Mouse (Mus musculus) liver, embryonic 16.5 days (tissue): Measurements from ENCODE around the gene Zmynd8. TPM values are rescaled to one million over a fixed set of nuclear protein-coding genes. Genes with fewer than 3 reads are reported as not detected.

Experiments used
- ATAC-seq: fragments of 200-750 bp; cut with Nextera tagmentation; 2 replicates; pipeline ENCODE4 v1.8.0; 2017; ENCODE audit warnings: low read depth, mild to moderate bottlenecking, moderate number of reproducible peaks, moderate library complexity
- H3K27ac ChIP-seq: fragments of 300-500 bp; sonication (generic); 2 replicates; pipeline ENCODE4 v1.5.1; 2014; ENCODE audit warnings: mild to moderate bottlenecking, low read length
- H3K27me3 ChIP-seq: fragments of 300-500 bp; sonication (generic); 2 replicates; pipeline ENCODE4 v1.6.1; 2014; ENCODE audit warnings: low read depth, low read length, mixed read lengths; ENCODE audit not compliant: control insufficient read depth, insufficient read depth
- H3K36me3 ChIP-seq: fragments of 300-500 bp; sonication (generic); 2 replicates; pipeline ENCODE4 v1.6.1; 2014; ENCODE audit warnings: mild to moderate bottlenecking; ENCODE audit not compliant: control insufficient read depth, insufficient read depth
- H3K4me1 ChIP-seq: fragments of 300-500 bp; sonication (generic); 2 replicates; pipeline ENCODE4 v1.6.1; 2014; ENCODE audit warnings: low read depth, low read length, mixed read lengths; ENCODE audit not compliant: control insufficient read depth
- H3K4me2 ChIP-seq: fragments of 300-500 bp; sonication (generic); 2 replicates; pipeline ENCODE4 v1.6.1; 2014; ENCODE audit warnings: low read depth, low read length, mixed read lengths
- H3K4me3 ChIP-seq: fragments of 300-500 bp; sonication (generic); 2 replicates; pipeline ENCODE4 v1.5.1; 2014; ENCODE audit warnings: low read depth, mild to moderate bottlenecking, low read length
- H3K9ac ChIP-seq: fragments of 300-500 bp; sonication (generic); 2 replicates; pipeline ENCODE4 v1.6.1; 2014; ENCODE audit warnings: low read depth, low read length
- H3K9me3 ChIP-seq: fragments of 300-500 bp; sonication (generic); replicated peaks from 2 replicates; pipeline ENCODE4 v1.6.1; 2016; ENCODE audit warnings: low read length; ENCODE audit not compliant: control insufficient read depth
- WGBS: fragments of 180-500 bp; shearing (Covaris S2); extraction: QIAGEN DNeasy Blood & Tissue Kit; methylation state at CpG from one replicate; pipeline ENCODE4 v1.1.7; 2014; ENCODE audit not compliant: insufficient replicate concordance; 5-methylcytosine and 5-hydroxymethylcytosine counted together
- microRNA-seq: library from miRNA; unstranded; fragments of <30 nt; microRNA quantifications from one replicate; pipeline ENCODE4, GENCODE M21; 2016
- polyA plus RNA-seq: library from polyadenylated mRNA; unstranded; fragments of >200 nt; fragmentation: Nextera tagmentation; extraction: Ambion mirVana; gene quantifications from 2 replicates; pipeline ENCODE4 v1.2.1, GENCODE M21; 2015

Zmynd8 gene
- polyA plus RNA-seq, 1 experiment from 2014 or later = 20.0 TPM

GRCm38 (mm10) chr2:165740982-165741381, 157.8 kb downstream of the Zmynd8 start:
- ATAC-seq = no peak
- no peaks in the 10 kb centered on the region for H3K4me1 ChIP-seq
- 45% methylated on average over 9 of the region's 9 CpGs for WGBS

GRCm38 (mm10) chr2:165740381-165740780, 158.4 kb downstream of the Zmynd8 start:
- Histone ChIP-seq H3K27me3 (no peaks in the 10 kb centered on the region), H3K9me3 (no peaks in the 10 kb centered on the region), H3K4me3 (no peak overlapping the region), H3K9ac (no peak overlapping the region), H3K27ac (no peak overlapping the region), H3K36me3 (no peaks in the 10 kb centered on the region), H3K4me2 (no peak overlapping the region), H3K4me1 (no peaks in the 10 kb centered on the region)
- no peak for ATAC-seq
- 67% methylated on average over 5 of the region's 5 CpGs for WGBS

More at GRCm38 (mm10) chr2:165740982-165741381, 157.8 kb downstream of the Zmynd8 start:
- no peak overlapping the region for H3K9ac ChIP-seq
- H3K36me3 ChIP-seq = no peaks in the 10 kb centered on the region
- no peaks in the 10 kb centered on the region for H3K27me3 ChIP-seq
- H3K4me2 ChIP-seq = no peak overlapping the region
- no peak overlapping the region for H3K4me3 ChIP-seq
- no peaks in the 10 kb centered on the region for H3K9me3 ChIP-seq
- H3K27ac ChIP-seq = no peak overlapping the region

- no peak for ATAC-seq
- 37% methylated on average over 2 of the region's 2 CpGs for WGBS
These were observed 162.5 kb downstream of the Zmynd8 start for GRCm38 (mm10) chr2:165736297-165736696.

More at GRCm38 (mm10) chr2:165736297-165736696, 162.5 kb downstream of the Zmynd8 start:
- Histone ChIP-seq H3K4me1 (no peaks in the 10 kb centered on the region), H3K4me3 (no peak overlapping the region), H3K9ac (no peak overlapping the region), H3K27me3 (no peaks in the 10 kb centered on the region), H3K9me3 (no peaks in the 10 kb centered on the region), H3K36me3 (no peaks in the 10 kb centered on the region), H3K4me2 (no peak overlapping the region), H3K27ac (no peak overlapping the region)

Small RNA genes within 50 kb of the gene (microRNA-seq; reads per million reads assigned to microRNA genes)
- gene Gm22692 = not detected

Other genes starting within 250 kb of the Zmynd8 start
- gene Ncoa3, start 93.6 kb upstream of the Zmynd8 start, polyA plus RNA-seq = 3.7 and 4.2 TPM in 2 replicates